Mouse (Mus musculus) liver, embryonic 14.5 days (tissue): Measurements from ENCODE around the gene Trip4. TPM values are rescaled to one million over a fixed set of nuclear protein-coding genes. Genes with fewer than 3 reads are reported as not detected.

Experiments used
- ATAC-seq: fragments of 200-750 bp; cut with Nextera tagmentation; 2 replicates; pipeline ENCODE4 v1.8.0; 2017; ENCODE audit warnings: moderate number of reproducible peaks, mild to moderate bottlenecking, moderate library complexity; ENCODE audit not compliant: insufficient read depth
- DNase-seq, 3 experiments: peaks; one replicate each; pipeline ENCODE4 v3.0.0-alpha.2; 2012 to 2013; ENCODE audit warnings: low read depth in 3 of 3, low spot score in 3 of 3
- H3K27ac ChIP-seq: fragments of 300-500 bp; sonication (generic); 2 replicates; pipeline ENCODE4 v1.5.1; 2014; ENCODE audit warnings: moderate library complexity, mild to moderate bottlenecking, control low read depth, inconsistent platforms
- H3K27me3 ChIP-seq: fragments of 300-500 bp; sonication (generic); 2 replicates; pipeline ENCODE4 v1.6.1; 2014; ENCODE audit warnings: mild to moderate bottlenecking, low read length, moderate library complexity; ENCODE audit not compliant: control insufficient read depth, insufficient read depth
- H3K36me3 ChIP-seq: fragments of 300-500 bp; sonication (generic); replicated peaks from 2 replicates; pipeline ENCODE4 v1.6.1; 2014; ENCODE audit warnings: low read depth; ENCODE audit not compliant: control insufficient read depth, insufficient read depth
- H3K4me1 ChIP-seq, 2 experiments: fragments of 200-500 bp in 1 of 2; fragments of 300-500 bp in 1 of 2; sonication (generic) in 1 of 2; replicated peaks; 2 replicates each; pipeline ENCODE4 v1.6.1; 2012 to 2014; ENCODE audit warnings: antibody characterized with exemption in 1 of 2, inconsistent platforms in 1 of 2, low read length in 1 of 2; ENCODE audit not compliant: control insufficient read depth in 2 of 2, insufficient read depth in 2 of 2
- H3K4me2 ChIP-seq: fragments of 300-500 bp; sonication (generic); 2 replicates; pipeline ENCODE4 v1.6.1; 2014; ENCODE audit warnings: low read depth, mild to moderate bottlenecking, control low read depth, moderate library complexity
- H3K4me3 ChIP-seq, 2 experiments: fragments of 200-500 bp in 1 of 2; fragments of 300-500 bp in 1 of 2; sonication (generic) in 1 of 2; 2 replicates each; pipeline ENCODE4 v1.5.1; 2012 to 2014; ENCODE audit warnings: low read depth in 2 of 2, low read length in 2 of 2, mild to moderate bottlenecking in 2 of 2, control low read depth in 1 of 2, inconsistent platforms in 1 of 2, moderate library complexity in 1 of 2; ENCODE audit not compliant: insufficient read depth in 1 of 2
- H3K9ac ChIP-seq: fragments of 300-500 bp; sonication (generic); replicated peaks from 2 replicates; pipeline ENCODE4 v1.6.1; 2014; ENCODE audit warnings: mild to moderate bottlenecking, control low read depth, moderate library complexity
- H3K9me3 ChIP-seq: fragments of 300-500 bp; sonication (generic); 2 replicates; pipeline ENCODE4 v1.6.1; 2016; ENCODE audit warnings: low read length, mixed read lengths; ENCODE audit not compliant: control insufficient read depth
- CTCF ChIP-seq: IDR thresholded peaks from 2 replicates; pipeline ENCODE4 v1.5.1; 2016; ENCODE audit warnings: antibody characterized with exemption, low read depth, control low read depth
- EP300 ChIP-seq: IDR thresholded peaks from 2 replicates; pipeline ENCODE4 v1.6.1; 2016; ENCODE audit warnings: antibody characterized with exemption, low read depth
- WGBS: fragments of 180-500 bp; shearing (Covaris S2); extraction: QIAGEN DNeasy Blood & Tissue Kit; methylation state at CpG from one replicate; pipeline ENCODE4 v1.1.7; 2014; ENCODE audit not compliant: insufficient replicate concordance; 5-methylcytosine and 5-hydroxymethylcytosine counted together
- polyA plus RNA-seq, 2 experiments: library from polyadenylated mRNA; depleted of rRNA in 1 of 2; stranded (reverse) in 1 of 2; unstranded in 1 of 2; fragments of >200 nt; fragmentation: Nextera tagmentation in 1 of 2; extraction: Ambion mirVana in 1 of 2; gene quantifications; 2 replicates each; pipeline versions ENCODE4 v1.2.1 to v1.2.3; 2012 to 2014

Gene Trip4
- polyA plus RNA-seq, 2 experiments, result 4.6 to 9.9 TPM

GRCm38 (mm10) chr9:65807818-65808217, 100.8 kb downstream of the Trip4 start:
- Histone ChIP-seq H3K9me3 (no peaks in the 10 kb centered on the region), H3K4me2 (no peak overlapping the region), H3K4me1 (peaks cover 2% of the 10 kb centered on the region in 2 experiments), H3K27me3 (no peaks in the 10 kb centered on the region), H3K4me3 (no peak overlapping the region), H3K27ac (no peak overlapping the region), H3K36me3 (no peaks in the 10 kb centered on the region), H3K9ac (no peak overlapping the region)
- no peak for ATAC-seq
- TF ChIP-seq CTCF (no peak), EP300 (no peak)
- WGBS, result 79% methylated on average over 1 of the region's 1 CpGs
- no peak for DNase-seq

- H3K27ac ChIP-seq, result no peak overlapping the region
- ATAC-seq (no peak), DNase-seq (no peak)
- no peak for TF ChIP-seq CTCF
- no peak for TF ChIP-seq EP300
- H3K4me3 ChIP-seq, result no peak overlapping the region
- 70% methylated on average over 5 of the region's 5 CpGs for WGBS
- H3K4me2 ChIP-seq, result no peak overlapping the region
- peaks cover 2% of the 10 kb centered on the region in 2 experiments; a peak in 3 of 4 replicates for H3K4me1 ChIP-seq
- H3K27me3 ChIP-seq, result no peaks in the 10 kb centered on the region
- H3K9ac ChIP-seq, result no peak overlapping the region
- H3K36me3 ChIP-seq, result no peaks in the 10 kb centered on the region
- H3K9me3 ChIP-seq, result no peaks in the 10 kb centered on the region
Observed at GRCm38 (mm10) chr9:65807251-65807650, 101.3 kb downstream of the Trip4 start.

- H3K4me2 ChIP-seq, result no peak overlapping the region
- ATAC-seq (no peak), DNase-seq (no peak)
- H3K27me3 ChIP-seq, result no peaks in the 10 kb centered on the region
- WGBS, result 75% methylated on average over 4 of the region's 4 CpGs
- no peaks in the 10 kb centered on the region for H3K36me3 ChIP-seq
- no peak overlapping the region for H3K27ac ChIP-seq
- peaks cover 0 to 4% of the 10 kb centered on the region in 2 experiments; a peak in 1 of 4 replicates for H3K4me1 ChIP-seq
- TF ChIP-seq CTCF, result no peak
- no peak for TF ChIP-seq EP300
- no peak overlapping the region for H3K9ac ChIP-seq
- H3K9me3 ChIP-seq, result no peaks in the 10 kb centered on the region
- H3K4me3 ChIP-seq, result no peak overlapping the region
Observed at GRCm38 (mm10) chr9:65799770-65800169, 108.8 kb downstream of the Trip4 start.

GRCm38 (mm10) chr9:65795651-65796050, 112.9 kb downstream of the Trip4 start:
- Histone ChIP-seq H3K4me2 (no peak overlapping the region), H3K9me3 (no peaks in the 10 kb centered on the region), H3K9ac (no peak overlapping the region), H3K4me3 (no peak overlapping the region), H3K36me3 (no peaks in the 10 kb centered on the region), H3K4me1 (peaks cover 0 to 7% of the 10 kb centered on the region in 2 experiments; a peak in 1 of 4 replicates), H3K27ac (no peak overlapping the region), H3K27me3 (no peaks in the 10 kb centered on the region)
- 52% methylated on average over 2 of the region's 2 CpGs for WGBS
- no peak for ATAC-seq
- TF ChIP-seq EP300, result no peak
- no peak for TF ChIP-seq CTCF
- DNase-seq, result no peak

- Histone ChIP-seq H3K4me1 (peaks cover under 1 to 13% of the 10 kb centered on the region in 2 experiments; a peak in 2 of 4 replicates), H3K9me3 (no peaks in the 10 kb centered on the region), H3K36me3 (no peaks in the 10 kb centered on the region), H3K27ac (no peak overlapping the region), H3K27me3 (no peaks in the 10 kb centered on the region), H3K4me3 (no peak overlapping the region), H3K4me2 (no peak overlapping the region), H3K9ac (no peak overlapping the region)
- 82% methylated on average over 7 of the region's 7 CpGs for WGBS
- ATAC-seq (no peak), DNase-seq (no peak)
- TF ChIP-seq CTCF (no peak), EP300 (no peak)
Observed at GRCm38 (mm10) chr9:65794313-65794712, 114.3 kb downstream of the Trip4 start.
